Mouse (Mus musculus): ENCODE data around the gene Ppat. TPM values are rescaled to one million over a fixed set of nuclear protein-coding genes. Genes with fewer than 3 reads are reported as not detected.

Gene Ppat
- polyA plus RNA-seq, 1 experiment from 2014 or later, result 29.3 TPM

DNA sequence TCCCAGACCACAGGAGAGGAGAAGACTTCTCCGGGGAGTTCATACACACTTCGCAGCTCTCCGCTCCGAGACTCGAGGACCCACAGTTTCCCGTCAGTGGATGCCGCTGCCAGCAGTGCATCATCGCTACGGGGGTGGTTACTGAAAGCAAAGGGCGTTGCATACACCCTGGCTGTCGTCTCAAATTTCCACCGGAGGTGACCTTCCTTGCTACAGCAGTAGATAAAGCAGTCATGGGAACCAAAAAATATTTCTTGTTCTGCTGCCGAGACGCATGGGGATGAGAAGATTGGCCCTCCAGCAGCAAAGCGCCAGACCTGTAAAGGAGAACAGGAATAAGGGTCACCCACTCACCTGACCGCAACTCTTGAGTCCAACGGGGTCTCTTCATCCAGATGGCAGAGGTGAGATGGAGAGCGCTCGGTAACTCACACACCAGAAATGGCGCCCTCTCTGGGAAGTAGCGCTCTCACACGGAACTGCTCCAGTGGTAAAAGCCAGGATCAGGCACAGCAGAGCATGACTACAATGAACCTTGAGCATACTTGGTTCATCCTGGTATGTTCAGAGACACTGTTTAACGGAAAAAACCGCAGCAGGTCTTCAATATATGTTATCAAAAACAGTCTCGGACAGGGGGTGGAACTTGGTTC is 75.1 kb downstream of the Ppat start:
- WGBS, result 66% methylated on average over 25 of the region's 25 CpGs
- Histone ChIP-seq H3K27me3 (ENCODE audit: control insufficient read depth, insufficient read depth, low read length) (no peaks in the 10 kb centered on the region), H3K4me1 (ENCODE audit: control insufficient read depth, insufficient read depth, low read length) (no peaks in the 10 kb centered on the region), H3K9me3 (replicated peaks; ENCODE audit: control insufficient read depth, low read length) (no peaks in the 10 kb centered on the region), H3K4me2 (ENCODE audit: low read depth, low read length) (peak overlapping the region; percentile 42), H3K27ac (ENCODE audit: low read length) (peak overlapping the region; percentile 72; the same call in 1 of the 2 replicates), H3K9ac (ENCODE audit: low read length) (no peak overlapping the region), H3K4me3 (ENCODE audit: low read length) (peak overlapping the region; percentile 22), H3K36me3 (ENCODE audit: control insufficient read depth, insufficient read depth) (peaks cover 3% of the 10 kb centered on the region)
- ATAC-seq (replicated peaks; ENCODE audit: extremely low read depth, insufficient read depth, low FRiP score), result peak; percentile 83

DNA sequence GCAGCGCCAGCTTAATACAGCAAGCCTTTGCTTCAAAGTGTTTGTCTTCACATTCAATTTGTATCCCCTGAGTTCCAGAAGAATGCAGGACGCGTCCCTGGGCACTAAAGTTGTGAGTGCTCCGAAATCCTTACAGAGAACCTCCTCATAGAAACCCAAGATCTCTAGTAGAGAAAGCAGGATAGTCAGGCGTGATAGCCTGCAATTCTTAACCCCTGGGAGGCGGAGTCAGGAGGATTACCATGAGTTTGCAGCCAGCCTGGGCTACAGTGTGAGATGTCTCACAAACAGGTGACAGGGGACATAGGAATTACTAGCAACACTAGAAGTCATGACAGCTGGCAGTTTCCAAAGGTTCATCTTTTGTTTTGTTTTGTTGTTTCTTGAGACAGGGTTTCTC is 81.8 kb downstream of the Ppat start:
- peak overlapping the region; percentile 51 for H3K4me3 ChIP-seq (ENCODE audit: low read length)
- peaks cover 21% of the 10 kb centered on the region for H3K4me1 ChIP-seq (ENCODE audit: control insufficient read depth, insufficient read depth, low read length)
- ATAC-seq (replicated peaks; ENCODE audit: extremely low read depth, insufficient read depth, low FRiP score), result no peak
- peak overlapping the region; percentile 71 for H3K4me2 ChIP-seq (ENCODE audit: low read depth, low read length)
- no peaks in the 10 kb centered on the region; the same call in 1 of the 2 replicates for H3K36me3 ChIP-seq (ENCODE audit: control insufficient read depth, insufficient read depth)
- no peak overlapping the region; the same call in 1 of the 2 replicates for H3K9ac ChIP-seq (ENCODE audit: low read length)
- 63% methylated on average over 6 of the region's 6 CpGs for WGBS
- no peak overlapping the region for H3K27ac ChIP-seq (ENCODE audit: low read length)
- H3K27me3 ChIP-seq (ENCODE audit: control insufficient read depth, insufficient read depth, low read length), result no peaks in the 10 kb centered on the region
- no peaks in the 10 kb centered on the region for H3K9me3 ChIP-seq (replicated peaks; ENCODE audit: control insufficient read depth, low read length)

DNA sequence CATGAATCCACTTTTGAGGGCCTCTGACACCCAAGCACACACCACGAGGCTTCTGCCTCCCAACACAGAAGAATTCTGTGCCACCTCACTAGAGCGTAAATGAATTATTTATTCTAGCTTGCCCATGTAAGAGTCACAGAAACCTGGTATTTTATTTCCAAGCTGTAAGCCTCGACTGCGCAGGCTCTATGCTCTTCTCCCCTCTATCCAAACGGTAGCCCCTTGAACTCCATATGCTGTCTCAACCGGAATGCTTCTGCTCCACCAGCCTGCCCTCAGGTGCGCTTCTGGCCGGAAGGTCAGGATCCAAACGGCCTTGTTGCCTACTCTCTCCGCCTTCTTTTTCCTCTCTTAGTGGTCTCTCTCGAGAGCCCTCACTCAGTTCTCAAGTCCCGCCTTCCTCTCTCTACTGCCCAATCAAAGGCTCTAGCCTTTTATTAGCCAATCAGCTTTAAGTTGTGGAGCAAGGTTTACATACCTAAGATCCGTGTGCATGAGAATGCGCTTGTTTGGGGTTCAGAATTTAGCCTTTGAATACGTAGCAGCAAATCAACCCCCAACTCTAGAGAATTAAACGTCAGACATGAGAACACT is 82.6 kb downstream of the Ppat start:
- Histone ChIP-seq H3K9me3 (replicated peaks; ENCODE audit: control insufficient read depth, low read length) (no peaks in the 10 kb centered on the region), H3K4me1 (ENCODE audit: control insufficient read depth, insufficient read depth, low read length) (peaks cover 21% of the 10 kb centered on the region), H3K27ac (ENCODE audit: low read length) (no peak overlapping the region), H3K9ac (ENCODE audit: low read length) (peak overlapping the region; percentile 62), H3K4me2 (ENCODE audit: low read depth, low read length) (peak overlapping the region; percentile 71), H3K36me3 (ENCODE audit: control insufficient read depth, insufficient read depth) (no peaks in the 10 kb centered on the region; the same call in 1 of the 2 replicates), H3K27me3 (ENCODE audit: control insufficient read depth, insufficient read depth, low read length) (no peaks in the 10 kb centered on the region), H3K4me3 (ENCODE audit: low read length) (peak overlapping the region; percentile 51)
- WGBS, result 37% methylated on average over 16 of the region's 16 CpGs
- ATAC-seq (replicated peaks; ENCODE audit: extremely low read depth, insufficient read depth, low FRiP score), result peak; percentile 74

DNA sequence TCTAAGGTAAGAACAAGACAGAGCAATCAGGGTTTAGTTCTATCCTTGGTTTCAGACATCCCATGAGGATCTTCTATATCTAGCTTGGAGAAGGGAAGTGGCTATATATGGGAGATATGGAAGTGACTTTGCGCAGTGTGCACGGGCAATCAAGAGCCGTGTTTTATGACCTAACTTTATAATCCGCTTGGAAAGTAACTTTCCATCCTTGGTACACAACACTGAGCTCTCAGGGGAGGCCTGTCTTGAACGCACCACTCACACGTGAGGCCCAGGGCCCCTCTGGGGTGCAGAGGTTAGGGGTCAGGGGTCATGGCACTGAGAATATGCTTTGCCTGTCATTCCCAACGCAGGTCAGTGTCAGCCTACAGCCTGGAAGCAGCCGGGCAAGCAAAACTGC is 84.6 kb downstream of the Ppat start:
- Histone ChIP-seq H3K4me3 (ENCODE audit: low read length) (no peak overlapping the region), H3K9ac (ENCODE audit: low read length) (no peak overlapping the region), H3K36me3 (ENCODE audit: control insufficient read depth, insufficient read depth) (no peaks in the 10 kb centered on the region; the same call in 1 of the 2 replicates), H3K4me2 (ENCODE audit: low read depth, low read length) (no peak overlapping the region), H3K9me3 (replicated peaks; ENCODE audit: control insufficient read depth, low read length) (no peaks in the 10 kb centered on the region), H3K4me1 (ENCODE audit: control insufficient read depth, insufficient read depth, low read length) (peaks cover 24% of the 10 kb centered on the region), H3K27me3 (ENCODE audit: control insufficient read depth, insufficient read depth, low read length) (no peaks in the 10 kb centered on the region), H3K27ac (ENCODE audit: low read length) (no peak overlapping the region)
- 79% methylated on average over 8 of the region's 8 CpGs for WGBS
- ATAC-seq (replicated peaks; ENCODE audit: extremely low read depth, insufficient read depth, low FRiP score), result no peak

Other genes with a start within 250 kb of the Ppat start
- 17.9 and 22.3 TPM in 2 replicates for gene Aasdh, start 46.1 kb downstream of the Ppat start, polyA plus RNA-seq (2015; fragmentation: Nextera tagmentation; extraction: Ambion mirVana)
- 251 and 274 TPM in 2 replicates for gene Paics, start 271 bp downstream of the Ppat start, polyA plus RNA-seq (2015; fragmentation: Nextera tagmentation; extraction: Ambion mirVana)
- 51.9 and 53.8 TPM in 2 replicates for gene Srp72, start 23.1 kb upstream of the Ppat start, polyA plus RNA-seq (2015; fragmentation: Nextera tagmentation; extraction: Ambion mirVana)
- gene Arl9, start 52.5 kb upstream of the Ppat start, polyA plus RNA-seq (2015; fragmentation: Nextera tagmentation; extraction: Ambion mirVana), result 0.31 TPM in 1 of 2 replicates, not detected in the other
- 0.14 TPM in 1 of 2 replicates, not detected in the other for gene Thegl, start 64.4 kb upstream of the Ppat start, polyA plus RNA-seq (2015; fragmentation: Nextera tagmentation; extraction: Ambion mirVana)
- gene Hopx, start 163.5 kb upstream of the Ppat start, polyA plus RNA-seq (2015; fragmentation: Nextera tagmentation; extraction: Ambion mirVana), result 16.7 and 21.9 TPM in 2 replicates